Mouse (Mus musculus) hindbrain, embryonic 15.5 days (tissue): ENCODE results near the gene Atp1b2. TPM values are rescaled to one million over a fixed set of nuclear protein-coding genes. Genes with fewer than 3 reads are reported as not detected.

Experiments used
- ATAC-seq: fragments of 200-750 bp; cut with Nextera tagmentation; 2 replicates; pipeline ENCODE4 v1.8.0; 2017; ENCODE audit warnings: low read depth, moderate number of reproducible peaks, moderate TSS enrichment; ENCODE audit not compliant: low FRiP score
- H3K27ac ChIP-seq: fragments of 300-500 bp; sonication (generic); replicated peaks from 2 replicates; pipeline ENCODE4 v1.5.1; 2015; ENCODE audit warnings: mild to moderate bottlenecking, inconsistent platforms
- H3K27me3 ChIP-seq: fragments of 300-500 bp; sonication (generic); 2 replicates; pipeline ENCODE4 v1.6.1; 2015; ENCODE audit warnings: control low read depth, inconsistent platforms
- H3K36me3 ChIP-seq: fragments of 300-500 bp; sonication (generic); 2 replicates; pipeline ENCODE4 v1.6.1; 2015; ENCODE audit warnings: control low read depth, inconsistent platforms
- H3K4me1 ChIP-seq: fragments of 300-500 bp; sonication (generic); replicated peaks from 2 replicates; pipeline ENCODE4 v1.6.1; 2015; ENCODE audit warnings: control low read depth, inconsistent platforms
- H3K4me2 ChIP-seq: fragments of 300-500 bp; sonication (generic); 2 replicates; pipeline ENCODE4 v1.6.1; 2015; ENCODE audit warnings: moderate library complexity, mild to moderate bottlenecking, inconsistent platforms
- H3K4me3 ChIP-seq: fragments of 300-500 bp; sonication (generic); 2 replicates; pipeline ENCODE4 v1.5.1; 2015; ENCODE audit warnings: mild to moderate bottlenecking, inconsistent platforms
- H3K9ac ChIP-seq: fragments of 300-500 bp; sonication (generic); 2 replicates; pipeline ENCODE4 v1.6.1; 2015; ENCODE audit warnings: inconsistent platforms
- H3K9me3 ChIP-seq: fragments of 300-500 bp; sonication (generic); 2 replicates; pipeline ENCODE4 v1.6.1; 2016; ENCODE audit warnings: control low read depth, inconsistent platforms
- WGBS: fragments of 180-500 bp; shearing (Covaris S2); methylation state at CpG from one replicate; pipeline ENCODE4 v1.1.7; 2015; 5-methylcytosine and 5-hydroxymethylcytosine counted together
- polyA plus RNA-seq: library from polyadenylated mRNA; unstranded; fragments of >200 nt; fragmentation: Nextera tagmentation; extraction: Ambion mirVana; gene quantifications from 2 replicates; pipeline ENCODE4 v1.2.1, GENCODE M21; 2015

The Atp1b2 gene
- polyA plus RNA-seq, 1 experiment from 2014 or later: 89.4 TPM

GRCm38 (mm10) chr11:69604795-69605664 lies 712 bp downstream of the Atp1b2 start:
- Histone ChIP-seq H3K9me3 (no peaks in the 10 kb centered on the region), H3K9ac (peak overlapping the region; percentile 74), H3K27ac (peak overlapping the region; percentile 67), H3K4me1 (peaks cover 45% of the 10 kb centered on the region), H3K4me3 (peak overlapping the region; percentile 65), H3K27me3 (no peaks in the 10 kb centered on the region), H3K36me3 (peaks cover 16% of the 10 kb centered on the region), H3K4me2 (peak overlapping the region; percentile 83)
- ATAC-seq: peak; percentile 47
- WGBS: 0% methylated on average over 57 of the region's 73 CpGs

- Histone ChIP-seq H3K9ac (peak overlapping the region; percentile 74), H3K4me2 (peak overlapping the region; percentile 83), H3K36me3 (peaks cover 21% of the 10 kb centered on the region), H3K4me1 (peaks cover 52% of the 10 kb centered on the region), H3K27me3 (no peaks in the 10 kb centered on the region), H3K4me3 (peak overlapping the region; percentile 65), H3K9me3 (no peaks in the 10 kb centered on the region), H3K27ac (peak overlapping the region; percentile 67)
- WGBS: 42% methylated on average over 3 of the region's 3 CpGs
- ATAC-seq: no peak
Measured at GRCm38 (mm10) chr11:69604347-69604746, 1.4 kb downstream of the Atp1b2 start.

GRCm38 (mm10) chr11:69603516-69603915 lies 2.2 kb downstream of the Atp1b2 start:
- Histone ChIP-seq H3K27me3 (no peaks in the 10 kb centered on the region), H3K9me3 (no peaks in the 10 kb centered on the region), H3K4me1 (peaks cover 55% of the 10 kb centered on the region), H3K36me3 (peaks cover 23% of the 10 kb centered on the region), H3K9ac (no peak overlapping the region), H3K4me2 (peak overlapping the region; percentile 83), H3K4me3 (peak overlapping the region; percentile 65), H3K27ac (no peak overlapping the region)
- ATAC-seq: no peak
- WGBS: 79% methylated on average over 8 of the region's 8 CpGs

GRCm38 (mm10) chr11:69601768-69602167 lies 4.0 kb downstream of the Atp1b2 start:
- H3K4me2 ChIP-seq: no peak overlapping the region
- no peak for ATAC-seq
- H3K9me3 ChIP-seq: no peaks in the 10 kb centered on the region
- H3K27me3 ChIP-seq: no peaks in the 10 kb centered on the region
- H3K4me1 ChIP-seq: peaks cover 55% of the 10 kb centered on the region
- no peak overlapping the region for H3K27ac ChIP-seq
- no peak overlapping the region for H3K4me3 ChIP-seq
- no peak overlapping the region for H3K9ac ChIP-seq
- H3K36me3 ChIP-seq: peaks cover 23% of the 10 kb centered on the region
- 68% methylated on average over 3 of the region's 3 CpGs for WGBS

GRCm38 (mm10) chr11:69600098-69600497 lies 5.6 kb downstream of the Atp1b2 start:
- no peak overlapping the region for H3K4me3 ChIP-seq
- H3K9ac ChIP-seq: no peak overlapping the region
- H3K9me3 ChIP-seq: no peaks in the 10 kb centered on the region
- 0 out of 2 replicates have a peak overlapping the region, but pooled peaks have one; percentile 14 for H3K4me2 ChIP-seq
- peak overlapping the region; percentile 76 for H3K27ac ChIP-seq
- H3K36me3 ChIP-seq: peaks cover 23% of the 10 kb centered on the region
- H3K27me3 ChIP-seq: no peaks in the 10 kb centered on the region
- peaks cover 50% of the 10 kb centered on the region for H3K4me1 ChIP-seq
- 11% methylated on average over 6 of the region's 6 CpGs for WGBS
- ATAC-seq: peak; percentile 70

- ATAC-seq: no peak
- no peak overlapping the region for H3K4me3 ChIP-seq
- no peak overlapping the region for H3K9ac ChIP-seq
- peaks cover 23% of the 10 kb centered on the region for H3K36me3 ChIP-seq
- no peaks in the 10 kb centered on the region for H3K9me3 ChIP-seq
- H3K27me3 ChIP-seq: no peaks in the 10 kb centered on the region
- 10% methylated on average over 9 of the region's 9 CpGs for WGBS
- peak overlapping the region; percentile 76; the same call in 1 of the 2 replicates for H3K27ac ChIP-seq
- H3K4me1 ChIP-seq: peaks cover 49% of the 10 kb centered on the region
- H3K4me2 ChIP-seq: 0 out of 2 replicates have a peak overlapping the region, but pooled peaks have one; percentile 20
Measured at GRCm38 (mm10) chr11:69599436-69599835, 6.3 kb downstream of the Atp1b2 start.

- no peak for ATAC-seq
- H3K9ac ChIP-seq: no peak overlapping the region
- H3K9me3 ChIP-seq: no peaks in the 10 kb centered on the region
- no peak overlapping the region for H3K4me2 ChIP-seq
- peaks cover 15% of the 10 kb centered on the region for H3K36me3 ChIP-seq
- no peak overlapping the region for H3K27ac ChIP-seq
- 96% methylated on average over 6 of the region's 6 CpGs for WGBS
- no peak overlapping the region for H3K4me3 ChIP-seq
- no peaks in the 10 kb centered on the region for H3K27me3 ChIP-seq
- peaks cover 8% of the 10 kb centered on the region for H3K4me1 ChIP-seq
Measured at GRCm38 (mm10) chr11:69594853-69595252, 10.9 kb downstream of the Atp1b2 start.

- H3K9ac ChIP-seq: no peak overlapping the region
- no peak overlapping the region for H3K4me2 ChIP-seq
- ATAC-seq: no peak
- peaks cover 28% of the 10 kb centered on the region for H3K36me3 ChIP-seq
- H3K27me3 ChIP-seq: no peaks in the 10 kb centered on the region
- no peaks in the 10 kb centered on the region; the same call in 1 of the 2 replicates for H3K4me1 ChIP-seq
- 89% methylated on average over 4 of the region's 4 CpGs for WGBS
- H3K9me3 ChIP-seq: no peaks in the 10 kb centered on the region
- peak overlapping the region; percentile 59 for H3K27ac ChIP-seq
- H3K4me3 ChIP-seq: no peak overlapping the region
Measured at GRCm38 (mm10) chr11:69592799-69593198, 12.9 kb downstream of the Atp1b2 start.

GRCm38 (mm10) chr11:69591899-69592637 lies 13.7 kb downstream of the Atp1b2 start:
- H3K9me3 ChIP-seq: no peaks in the 10 kb centered on the region
- WGBS: 76% methylated on average over 7 of the region's 7 CpGs
- ATAC-seq: peak; percentile 88
- H3K4me1 ChIP-seq: no peaks in the 10 kb centered on the region; the same call in 1 of the 2 replicates
- peaks cover 35% of the 10 kb centered on the region for H3K36me3 ChIP-seq
- peak overlapping the region; percentile 59 for H3K27ac ChIP-seq
- H3K4me3 ChIP-seq: no peak overlapping the region
- no peak overlapping the region for H3K9ac ChIP-seq
- H3K27me3 ChIP-seq: no peaks in the 10 kb centered on the region
- no peak overlapping the region for H3K4me2 ChIP-seq

GRCm38 (mm10) chr11:69591424-69591823 lies 14.3 kb downstream of the Atp1b2 start:
- no peak overlapping the region for H3K9ac ChIP-seq
- H3K4me1 ChIP-seq: no peaks in the 10 kb centered on the region; the same call in 1 of the 2 replicates
- WGBS: 85% methylated on average over 3 of the region's 3 CpGs
- no peak for ATAC-seq
- no peaks in the 10 kb centered on the region for H3K9me3 ChIP-seq
- no peak overlapping the region for H3K4me3 ChIP-seq
- H3K27ac ChIP-seq: peak overlapping the region; percentile 59; the same call in 1 of the 2 replicates
- no peaks in the 10 kb centered on the region for H3K27me3 ChIP-seq
- no peak overlapping the region for H3K4me2 ChIP-seq
- H3K36me3 ChIP-seq: peaks cover 35% of the 10 kb centered on the region

- no peak for ATAC-seq
- H3K36me3 ChIP-seq: peaks cover 35% of the 10 kb centered on the region
- H3K9ac ChIP-seq: no peak overlapping the region
- no peaks in the 10 kb centered on the region for H3K9me3 ChIP-seq
- no peak overlapping the region for H3K4me3 ChIP-seq
- H3K27ac ChIP-seq: no peak overlapping the region
- H3K4me2 ChIP-seq: no peak overlapping the region
- 94% methylated on average over 8 of the region's 8 CpGs for WGBS
- no peaks in the 10 kb centered on the region; the same call in 1 of the 2 replicates for H3K4me1 ChIP-seq
- no peaks in the 10 kb centered on the region for H3K27me3 ChIP-seq
Measured at GRCm38 (mm10) chr11:69590622-69591021, 15.1 kb downstream of the Atp1b2 start.
